Mouse (Mus musculus): ENCODE results near the gene Gja8. TPM values are rescaled to one million over a fixed set of nuclear protein-coding genes. Genes with fewer than 3 reads are reported as not detected.

The Gja8 gene
- not detected in 2 replicates for polyA plus RNA-seq (2015; fragmentation: Nextera tagmentation; extraction: Ambion mirVana)

DNA sequence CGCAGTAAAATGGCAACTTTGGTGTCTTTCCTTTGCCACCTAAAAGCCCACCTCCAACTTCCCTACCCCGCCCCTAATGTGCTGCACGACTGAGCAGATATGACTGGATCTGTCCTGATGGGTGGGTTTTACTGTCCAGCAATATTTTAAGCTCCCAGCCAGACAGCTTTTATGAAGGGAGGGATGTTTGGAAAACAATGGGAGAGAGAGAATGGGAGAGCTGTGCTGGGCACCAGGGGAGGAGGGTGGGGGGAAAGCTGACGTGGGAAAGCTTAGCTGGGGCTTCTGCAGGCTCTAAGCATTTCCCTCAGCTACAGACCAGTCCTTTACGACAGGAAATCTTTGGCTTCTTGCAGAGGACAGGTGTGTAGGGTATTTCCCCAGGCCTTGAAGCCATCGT is at the start of gene Gja8:
Gja8 (minus strand) TSS at position 101 of the 400 bp plus-strand sequence.

DNA sequence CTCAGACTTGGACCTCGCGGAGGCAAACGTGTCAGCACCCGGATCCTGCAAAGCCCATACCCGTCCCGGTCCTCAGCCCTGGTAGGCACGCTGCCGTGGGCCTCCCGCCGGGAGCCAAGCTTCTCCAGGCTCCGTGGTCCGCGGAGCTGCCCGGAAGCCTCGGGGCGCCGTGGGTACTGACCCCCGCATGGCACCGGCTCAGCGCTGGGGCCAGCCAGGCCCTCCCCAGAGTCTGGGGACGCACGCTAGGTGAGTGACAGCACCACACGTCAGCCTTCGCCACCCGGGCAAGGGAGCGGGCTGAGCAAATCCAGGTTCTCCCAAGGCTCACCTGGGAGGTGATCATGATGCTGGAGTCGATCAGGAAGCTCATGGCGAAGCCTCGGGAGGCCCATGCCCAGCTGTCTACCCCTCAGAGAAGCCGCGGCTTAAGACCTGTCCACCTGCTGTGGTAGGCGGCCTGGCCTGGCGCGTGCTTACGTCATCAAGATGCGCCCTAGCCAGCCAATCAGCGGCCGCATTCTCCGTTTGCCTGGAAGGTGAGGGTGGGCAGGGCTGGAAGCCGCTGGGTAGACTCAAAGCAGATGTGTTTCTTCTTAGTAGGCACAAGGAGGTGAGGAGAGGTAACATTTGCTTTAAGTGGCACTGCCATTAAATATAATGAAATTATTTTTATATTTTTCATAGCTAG is 20.8 kb downstream of the Gja8 start, which contains the start of gene Gpr89:
Gpr89 (minus strand) TSS at position 496 of the 691 bp plus-strand sequence.

DNA sequence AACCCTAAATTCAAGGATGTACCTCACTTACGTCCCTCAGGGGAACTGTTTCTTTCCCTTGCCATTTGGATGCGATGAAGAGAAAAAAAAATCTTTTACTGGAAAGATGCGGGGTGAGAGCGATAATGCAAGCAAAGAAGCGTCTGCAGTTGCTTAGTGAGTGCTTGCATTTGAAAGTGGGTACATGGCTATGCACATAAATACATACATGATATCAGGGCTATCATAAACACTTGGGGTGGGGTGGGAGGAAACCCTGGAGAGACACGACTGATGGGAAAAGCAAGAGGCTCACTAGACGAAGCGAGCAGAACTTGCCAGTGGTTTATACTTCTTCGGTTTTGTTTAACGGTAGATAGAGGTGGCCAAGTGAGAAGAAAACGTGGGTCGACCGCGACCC is 21.4 kb downstream of the Gja8 start, which contains the start of gene Gja5:
Gja5 (plus strand) TSS at position 301 of the 400 bp plus-strand sequence.

Other genes with a start within 250 kb of the Gja8 start
- gene Pias3, start 229.6 kb downstream of the Gja8 start, polyA plus RNA-seq (2015; fragmentation: Nextera tagmentation; extraction: Ambion mirVana), result 36.1 and 36.9 TPM in 2 replicates
- 5.9 and 6.1 TPM in 2 replicates for gene Nudt17, start 217.5 kb downstream of the Gja8 start, polyA plus RNA-seq (2015; fragmentation: Nextera tagmentation; extraction: Ambion mirVana)
- 18.5 and 18.7 TPM in 2 replicates for gene Polr3c, start 198.4 kb downstream of the Gja8 start, polyA plus RNA-seq (2015; fragmentation: Nextera tagmentation; extraction: Ambion mirVana)
- 29.5 and 33.5 TPM in 2 replicates for gene Rnf115, start 198.4 kb downstream of the Gja8 start, polyA plus RNA-seq (2015; fragmentation: Nextera tagmentation; extraction: Ambion mirVana)
- 0.36 and 0.53 TPM in 2 replicates for gene Pdzk1, start 96.7 kb downstream of the Gja8 start, polyA plus RNA-seq (2015; fragmentation: Nextera tagmentation; extraction: Ambion mirVana)
- not detected in 2 replicates for gene Cd160, start 96.7 kb downstream of the Gja8 start, polyA plus RNA-seq (2015; fragmentation: Nextera tagmentation; extraction: Ambion mirVana)
- gene Gja5, start 21.3 kb downstream of the Gja8 start, polyA plus RNA-seq (2015; fragmentation: Nextera tagmentation; extraction: Ambion mirVana), result 4.5 and 4.6 TPM in 2 replicates
- 20.7 and 25.2 TPM in 2 replicates for gene Gpr89, start 20.7 kb downstream of the Gja8 start, polyA plus RNA-seq (2015; fragmentation: Nextera tagmentation; extraction: Ambion mirVana)
- gene Acp6, start 232.8 kb upstream of the Gja8 start, polyA plus RNA-seq (2015; fragmentation: Nextera tagmentation; extraction: Ambion mirVana), result 22.0 and 23.7 TPM in 2 replicates

All from urinary bladder, postnatal 0 days (tissue).